In the genomic region with DNA sequence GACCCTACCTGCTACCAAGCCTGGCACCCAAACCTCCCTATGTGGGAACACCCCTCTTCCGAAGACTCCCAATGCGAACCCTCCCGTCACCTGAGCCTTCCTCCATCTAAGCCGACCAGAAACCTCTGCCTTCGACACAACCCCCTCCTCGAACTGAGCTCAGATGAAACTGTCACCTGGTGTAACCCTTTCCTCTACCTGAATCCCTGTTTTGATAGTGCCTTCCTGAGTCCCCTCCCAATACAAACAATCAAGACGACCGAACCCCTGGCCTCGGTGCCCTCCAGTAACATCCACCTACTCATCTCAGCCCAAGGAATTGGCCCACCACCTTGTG, we compare ENCODE assay signal across 8 mouse cellular contexts. TPM values are rescaled to one million over a fixed set of nuclear protein-coding genes. Genes with fewer than 3 reads are reported as not detected.
DNase-seq lines count a peak whose midpoint lies in the region; ATAC-seq and TF ChIP-seq lines count a peak whose summit lies in the region.

No protein-coding gene starts in this region.

- no peak for DNase-seq in heart, adult 9 months (ENCODE audit: low spot score in 2 of 2)
- peak; percentile 40 for DNase-seq in MEL (ENCODE audit: low read depth, low spot score)
- DNase-seq in forebrain, postnatal 0 days = peak; percentile 43
- DNase-seq in midbrain, embryonic 10.5 days (ENCODE audit: low spot score) = no peak
- DNase-seq in right cerebral cortex, postnatal 25 days = no peak
- DNase-seq in ovary, adult 18-20 months (ENCODE audit: low spot score) = no peak
- no peak for DNase-seq in kidney, postnatal 10 days

- no peak overlapping the region for H3K27ac ChIP-seq in heart, embryonic 11.5 days (ENCODE audit: low read depth, low read length)
- no peak overlapping the region for H3K27ac ChIP-seq in MEL (ENCODE audit: control insufficient read depth, low read depth, low read length)
- H3K27ac ChIP-seq in forebrain, postnatal 0 days (ENCODE audit: low read depth, low read length) = peak overlapping the region; percentile 90
- peak overlapping the region; percentile 95 for H3K27ac ChIP-seq in midbrain, embryonic 10.5 days (replicated peaks)

- no peak for TF ChIP-seq EP300 in MEL (IDR thresholded peaks at IDR 0.05; ENCODE audit: low read depth in 1 of 2, low read length in 2 of 2)

- no peak for TF ChIP-seq RAD21 in MEL (IDR thresholded peaks at IDR 0.05; ENCODE audit: low read depth, low read length)

- no peak for TF ChIP-seq POLR2A in MEL (IDR thresholded peaks at IDR 0.05; ENCODE audit: control insufficient read depth in 1 of 2, insufficient read depth in 1 of 2, low read depth in 1 of 2, low read length in 2 of 2, poor library complexity in 1 of 2)

- H3K36me3 ChIP-seq in heart, embryonic 11.5 days (ENCODE audit: control insufficient read depth, insufficient read depth, low read length) = no peaks in the 10 kb centered on the region
- peaks cover 0 to 11% of the 10 kb centered on the region in 2 experiments; a peak in 2 of 4 replicates for H3K36me3 ChIP-seq in MEL (ENCODE audit: control insufficient read depth in 1 of 2, insufficient read depth in 2 of 2, low read length in 2 of 2)
- peaks cover 5% of the 10 kb centered on the region; the same call in 1 of the 2 replicates for H3K36me3 ChIP-seq in forebrain, postnatal 0 days (ENCODE audit: insufficient read depth)
- peaks cover 20% of the 10 kb centered on the region for H3K36me3 ChIP-seq in midbrain, embryonic 10.5 days

- no peak for ATAC-seq in heart, embryonic 11.5 days (replicated peaks; ENCODE audit: insufficient number of reproducible peaks, low FRiP score, low TSS enrichment)
- ATAC-seq in forebrain, postnatal 0 days = peak; percentile 2; the same call in 1 of the 2 replicates

- H3K79me2 ChIP-seq in MEL (ENCODE audit: control insufficient read depth, insufficient read depth, low read length, poor library complexity) = peaks cover 4% of the 10 kb centered on the region; the same call in 1 of the 2 replicates

- no peak overlapping the region for H3K9ac ChIP-seq in heart, embryonic 11.5 days (ENCODE audit: low read depth, low read length)
- no peak overlapping the region for H3K9ac ChIP-seq in MEL (ENCODE audit: control insufficient read depth, low read depth, low read length, poor library complexity, severe bottlenecking)
- peak overlapping the region; percentile 87 for H3K9ac ChIP-seq in forebrain, postnatal 0 days

- peak overlapping the region; percentile 100 for H3K4me2 ChIP-seq in heart, embryonic 11.5 days
- peak overlapping the region; percentile 90 for H3K4me2 ChIP-seq in forebrain, postnatal 0 days (ENCODE audit: low read depth)

- peaks cover 50% of the 10 kb centered on the region for H3K27me3 ChIP-seq in heart, embryonic 11.5 days (ENCODE audit: control insufficient read depth, insufficient read depth, low read length)
- H3K27me3 ChIP-seq in MEL (ENCODE audit: control insufficient read depth in 1 of 2, insufficient read depth in 2 of 2, low read length in 2 of 2) = no peaks in the 10 kb centered on the region; a peak in 1 of 4 replicates
- no peaks in the 10 kb centered on the region for H3K27me3 ChIP-seq in forebrain, postnatal 0 days (ENCODE audit: insufficient read depth, low read length)
- peaks cover 27% of the 10 kb centered on the region for H3K27me3 ChIP-seq in midbrain, embryonic 10.5 days (ENCODE audit: low read depth, poor library complexity, severe bottlenecking)

- H3K4me1 ChIP-seq in heart, embryonic 11.5 days (ENCODE audit: control insufficient read depth, insufficient read depth, low read length) = peaks cover 26% of the 10 kb centered on the region
- peaks cover 0 to 8% of the 10 kb centered on the region in 2 experiments; a peak in 2 of 4 replicates for H3K4me1 ChIP-seq in MEL (ENCODE audit: control insufficient read depth in 1 of 2, insufficient read depth in 2 of 2, low read length in 2 of 2)
- H3K4me1 ChIP-seq in forebrain, postnatal 0 days (ENCODE audit: insufficient read depth) = peaks cover 5% of the 10 kb centered on the region; the same call in 1 of the 2 replicates
- H3K4me1 ChIP-seq in midbrain, embryonic 10.5 days = peaks cover 45% of the 10 kb centered on the region

- 3% methylated on average over 9 of the region's 9 CpGs for WGBS in heart, embryonic 11.5 days (ENCODE audit: insufficient replicate concordance)
- 0% methylated on average over 9 of the region's 9 CpGs for WGBS in forebrain, postnatal 0 days
- 0% methylated on average over 9 of the region's 9 CpGs for WGBS in midbrain, embryonic 10.5 days

- TF ChIP-seq CTCF in MEL (IDR thresholded peaks at IDR 0.05 in 2 of 3, conservative IDR thresholded peaks at IDR 0.05 in 1 of 3; ENCODE audit: control insufficient read depth in 1 of 3, insufficient read depth in 1 of 3, low read depth in 2 of 3, low read length in 3 of 3, poor library complexity in 1 of 3, severe bottlenecking in 1 of 3) = no peak
- no peak for TF ChIP-seq CTCF in forebrain, postnatal 0 days (IDR thresholded peaks at IDR 0.05; ENCODE audit: low read depth)

- H3K9me3 ChIP-seq in heart, embryonic 11.5 days (replicated peaks; ENCODE audit: control insufficient read depth, low read length) = no peaks in the 10 kb centered on the region
- no peaks in the 10 kb centered on the region for H3K9me3 ChIP-seq in MEL (replicated peaks; ENCODE audit: insufficient read depth, low read length)
- H3K9me3 ChIP-seq in forebrain, postnatal 0 days (ENCODE audit: low read length) = no peaks in the 10 kb centered on the region
- H3K9me3 ChIP-seq in midbrain, embryonic 10.5 days (replicated peaks) = no peaks in the 10 kb centered on the region

- H3K4me3 ChIP-seq in heart, embryonic 11.5 days (ENCODE audit: low read depth, low read length) = peak overlapping the region; percentile 71
- no peak overlapping the region for H3K4me3 ChIP-seq in MEL (ENCODE audit: control insufficient read depth in 1 of 2, insufficient read depth in 1 of 2, low read depth in 2 of 2, low read length in 2 of 2)
- H3K4me3 ChIP-seq in forebrain, postnatal 0 days (ENCODE audit: low read depth, low read length) = peak overlapping the region; percentile 76
- peak overlapping the region; percentile 86 for H3K4me3 ChIP-seq in midbrain, embryonic 10.5 days

TF ChIP-seq in MEL, 35 proteins besides CTCF, POLR2A, EP300 and RAD21:
- TF ChIP-seq POLR2AphosphoS2 (IDR thresholded peaks at IDR 0.05; ENCODE audit: low read length) (0 out of 2 replicates have a peak, but pooled peaks have one; percentile 27), MEF2A (IDR thresholded peaks at IDR 0.05; ENCODE audit: extremely low read depth, insufficient replicate concordance, low read depth, low read length, poor library complexity, severe bottlenecking) (no peak)

RNA-seq across cellular contexts. Expression of gene Camk2n2, which starts 0.7 kb away (rescaled TPM):
- polyA plus RNA-seq in heart, embryonic 11.5 days (2014; fragmentation: Nextera tagmentation; extraction: Ambion mirVana) = 0.84 and 0.96 TPM in 2 replicates
- total RNA-seq in MEL (2012; rRNA removed) = 0.23 and 0.65 TPM in 2 replicates
- polyA plus RNA-seq in MEL (2012; ENCODE audit: insufficient read depth in 1 of 2, insufficient read length in 2 of 2, low read depth in 1 of 2, low replicate concordance in 2 of 2, missing spikeins in 1 of 2) = 1 to 10 TPM in 1 of 2 experiments, not detected in 1; 4.3 TPM
- 44.1 and 51.0 TPM in 2 replicates for total RNA-seq in forebrain, postnatal 0 days (2014; rRNA removed)
- polyA plus RNA-seq in forebrain, postnatal 0 days (2015; fragmentation: Nextera tagmentation; extraction: Ambion mirVana) = 45.3 and 57.0 TPM in 2 replicates
- 3.1 and 3.3 TPM in 2 replicates for polyA plus RNA-seq in midbrain, embryonic 10.5 days (2016; fragmentation: Nextera tagmentation; extraction: Ambion mirVana)

RNA-seq across cellular contexts. Expression of gene Alg3, which starts 8.8 kb away (rescaled TPM):
- 39.5 and 41.3 TPM in 2 replicates for polyA plus RNA-seq in heart, embryonic 11.5 days (2014; fragmentation: Nextera tagmentation; extraction: Ambion mirVana)
- 22.2 and 25.6 TPM in 2 replicates for total RNA-seq in MEL (2012; rRNA removed)
- polyA plus RNA-seq in MEL (2012; ENCODE audit: insufficient read depth in 1 of 2, insufficient read length in 2 of 2, low read depth in 1 of 2, low replicate concordance in 2 of 2, missing spikeins in 1 of 2) = 100 to 1,000 TPM in 1 of 2 experiments, 10 to 100 TPM in 1; 67.6 to 218 TPM
- 11.1 and 19.0 TPM in 2 replicates for total RNA-seq in forebrain, postnatal 0 days (2014; rRNA removed)
- polyA plus RNA-seq in forebrain, postnatal 0 days (2015; fragmentation: Nextera tagmentation; extraction: Ambion mirVana) = 29.2 and 30.3 TPM in 2 replicates
- 59.4 and 61.1 TPM in 2 replicates for polyA plus RNA-seq in midbrain, embryonic 10.5 days (2016; fragmentation: Nextera tagmentation; extraction: Ambion mirVana)

RNA-seq across cellular contexts. Expression of gene Gm49333, which starts 9.0 kb away (rescaled TPM):
- polyA plus RNA-seq in heart, embryonic 11.5 days (2014; fragmentation: Nextera tagmentation; extraction: Ambion mirVana) = 0.10 TPM in 1 of 2 replicates, not detected in the other
- total RNA-seq in MEL (2012; rRNA removed) = not detected in 2 replicates
- not detected for polyA plus RNA-seq in MEL (2012; ENCODE audit: insufficient read depth in 1 of 2, insufficient read length in 2 of 2, low read depth in 1 of 2, low replicate concordance in 2 of 2, missing spikeins in 1 of 2)
- total RNA-seq in forebrain, postnatal 0 days (2014; rRNA removed) = not detected in 2 replicates
- polyA plus RNA-seq in forebrain, postnatal 0 days (2015; fragmentation: Nextera tagmentation; extraction: Ambion mirVana) = not detected in 2 replicates
- polyA plus RNA-seq in midbrain, embryonic 10.5 days (2016; fragmentation: Nextera tagmentation; extraction: Ambion mirVana) = not detected in 2 replicates

RNA-seq across cellular contexts. Expression of gene Eef1akmt4, which starts 9.0 kb away (rescaled TPM):
- polyA plus RNA-seq in heart, embryonic 11.5 days (2014; fragmentation: Nextera tagmentation; extraction: Ambion mirVana) = 26.6 and 28.0 TPM in 2 replicates
- 38.6 and 52.2 TPM in 2 replicates for total RNA-seq in MEL (2012; rRNA removed)
- 10 to 100 TPM in 1 of 2 experiments, not detected in 1; 37.1 TPM for polyA plus RNA-seq in MEL (2012; ENCODE audit: insufficient read depth in 1 of 2, insufficient read length in 2 of 2, low read depth in 1 of 2, low replicate concordance in 2 of 2, missing spikeins in 1 of 2)
- 3.7 and 6.5 TPM in 2 replicates for total RNA-seq in forebrain, postnatal 0 days (2014; rRNA removed)
- polyA plus RNA-seq in forebrain, postnatal 0 days (2015; fragmentation: Nextera tagmentation; extraction: Ambion mirVana) = 6.0 and 6.2 TPM in 2 replicates
- 36.0 and 42.1 TPM in 2 replicates for polyA plus RNA-seq in midbrain, embryonic 10.5 days (2016; fragmentation: Nextera tagmentation; extraction: Ambion mirVana)

RNA-seq across cellular contexts. Expression of gene Ece2, which starts 9.3 kb away (rescaled TPM):
- 1.3 and 1.6 TPM in 2 replicates for polyA plus RNA-seq in heart, embryonic 11.5 days (2014; fragmentation: Nextera tagmentation; extraction: Ambion mirVana)
- total RNA-seq in MEL (2012; rRNA removed) = 4.9 and 5.0 TPM in 2 replicates
- polyA plus RNA-seq in MEL (2012; ENCODE audit: insufficient read depth in 1 of 2, insufficient read length in 2 of 2, low read depth in 1 of 2, low replicate concordance in 2 of 2, missing spikeins in 1 of 2) = 1 to 10 TPM in 1 of 2 experiments, not detected in 1; 7.4 TPM
- total RNA-seq in forebrain, postnatal 0 days (2014; rRNA removed) = 17.8 and 22.4 TPM in 2 replicates
- polyA plus RNA-seq in forebrain, postnatal 0 days (2015; fragmentation: Nextera tagmentation; extraction: Ambion mirVana) = 6.1 and 8.7 TPM in 2 replicates
- polyA plus RNA-seq in midbrain, embryonic 10.5 days (2016; fragmentation: Nextera tagmentation; extraction: Ambion mirVana) = 5.0 and 6.5 TPM in 2 replicates

Comparison
In these comparisons a context has a peak if more than half of its experiments do, and no peak if none do; other contexts are left out.
1. H3K27ac ChIP-seq: peak in forebrain, postnatal 0 days (single experiment) and midbrain, embryonic 10.5 days (single experiment); none in heart, embryonic 11.5 days (single experiment) and MEL (single experiment).
2. H3K4me3 ChIP-seq: peak in heart, embryonic 11.5 days (single experiment), forebrain, postnatal 0 days (single experiment) and midbrain, embryonic 10.5 days (single experiment); none in MEL (0 of 2).
3. DNase-seq: peak in MEL (single experiment) and forebrain, postnatal 0 days (single experiment); none in heart, adult 9 months (0 of 2), midbrain, embryonic 10.5 days (single experiment), right cerebral cortex, postnatal 25 days (single experiment), ovary, adult 18-20 months (single experiment) and kidney, postnatal 10 days (single experiment).